Mouse (Mus musculus) cerebellum, postnatal 10 days (tissue): ENCODE data around the gene Lman2.

Experiments used
- DNase-seq, 2 experiments: peaks; one replicate each; pipeline ENCODE4 v3.0.0; 2021; ENCODE audit warnings: mixed read lengths in 2 of 2

The Lman2 gene

DNA sequence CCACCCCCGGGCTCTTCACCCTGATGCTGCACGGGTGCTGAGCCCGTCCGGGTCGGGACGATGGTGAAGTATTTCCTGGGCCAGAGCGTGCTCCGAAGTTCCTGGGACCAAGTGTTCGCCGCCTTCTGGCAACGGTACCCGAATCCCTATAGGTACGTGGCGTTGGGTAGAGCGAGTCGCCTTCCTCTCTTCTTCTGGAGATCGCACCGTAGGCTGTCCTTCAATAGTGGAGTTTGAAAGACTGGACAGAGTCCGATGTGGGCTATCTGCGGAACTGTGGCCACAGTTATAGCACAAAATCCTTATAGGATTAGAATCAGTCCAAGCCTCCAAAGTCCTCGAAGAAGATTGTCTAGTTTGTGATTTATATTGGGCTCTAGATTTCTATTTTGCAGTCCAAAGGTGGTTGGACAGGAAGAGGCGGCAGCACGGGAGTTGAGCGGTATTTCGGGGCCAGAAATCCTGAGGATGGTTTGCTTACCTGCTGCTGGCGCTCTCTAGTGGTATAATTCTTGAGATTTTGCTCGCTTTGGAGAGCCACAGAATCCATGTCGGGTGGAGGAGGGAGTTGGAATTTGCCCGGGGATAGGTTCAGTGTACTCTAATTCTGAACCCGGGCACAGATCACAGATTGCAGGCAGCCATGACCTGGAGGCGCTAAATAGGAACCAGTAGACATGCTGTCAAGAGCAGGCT is 40.3 kb downstream of the Lman2 start:
- peak; percentile 67 to 74 for DNase-seq

GRCm38 (mm10) chr13:55321434-55322129 is 41.0 kb downstream of the Lman2 start, which contains the start of gene Rab24:
TSS of gene Rab24 (minus strand) at chr13:55321946.
- DNase-seq, result peak; percentile 95

- peak; percentile 46 to 48 for DNase-seq
Measured at GRCm38 (mm10) chr13:55319931-55320533, 42.6 kb downstream of the Lman2 start, which contains the start of gene Prelid1. TSS of gene Prelid1 (plus strand) at chr13:55320500.

GRCm38 (mm10) chr13:55318351-55318750 is 44.2 kb downstream of the Lman2 start:
- DNase-seq, result no peak

- no peak for DNase-seq
Measured at GRCm38 (mm10) chr13:55314891-55315412, 47.6 kb downstream of the Lman2 start.

DNA sequence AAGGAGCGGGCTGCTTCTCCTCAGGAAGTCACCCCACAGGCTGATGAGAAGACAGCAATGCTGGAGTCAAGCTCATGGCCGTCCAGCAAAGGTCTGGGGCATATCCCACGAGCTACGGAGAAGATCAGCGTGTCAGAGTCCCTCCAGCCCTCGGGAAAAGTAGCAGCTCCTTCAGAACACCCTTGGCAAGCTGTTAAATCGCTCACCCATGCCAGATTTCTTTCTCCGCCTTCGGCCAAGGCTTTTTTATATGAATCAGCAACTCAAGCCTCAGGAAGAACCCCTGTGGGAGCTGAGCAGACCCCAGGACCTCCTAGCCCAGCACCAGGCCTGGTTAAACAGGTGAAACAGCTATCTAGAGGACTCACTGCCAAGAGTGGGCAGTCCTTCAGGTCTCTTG is 49.5 kb downstream of the Lman2 start:
- no peak for DNase-seq

DNA sequence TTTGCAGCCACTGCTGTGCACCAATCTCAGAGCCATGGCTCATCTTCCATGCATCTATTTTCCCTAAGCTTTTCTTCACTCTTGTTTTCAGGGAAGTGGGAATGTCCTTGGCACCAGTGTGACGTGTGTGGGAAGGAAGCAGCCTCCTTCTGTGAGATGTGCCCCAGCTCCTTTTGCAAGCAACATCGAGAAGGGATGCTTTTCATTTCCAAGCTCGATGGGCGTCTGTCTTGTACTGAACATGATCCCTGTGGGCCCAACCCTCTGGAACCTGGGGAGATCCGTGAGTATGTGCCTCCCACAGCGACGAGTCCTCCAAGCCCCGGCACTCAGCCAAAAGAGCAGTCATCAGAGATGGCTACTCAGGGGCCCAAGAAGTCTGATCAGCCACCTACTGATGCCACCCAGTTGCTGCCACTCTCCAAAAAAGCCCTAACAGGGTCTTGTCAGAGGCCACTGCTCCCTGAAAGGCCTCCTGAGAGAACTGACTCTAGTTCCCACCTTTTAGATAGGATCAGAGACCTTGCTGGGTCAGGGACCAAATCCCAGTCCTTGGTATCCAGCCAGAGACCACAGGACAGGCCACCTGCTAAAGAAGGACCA is 50.5 kb downstream of the Lman2 start:
- peak in 1 of 2 experiments; percentile 17 for DNase-seq

- no peak for DNase-seq
Measured at GRCm38 (mm10) chr13:55300913-55301312, 61.7 kb downstream of the Lman2 start.

- no peak for DNase-seq
Measured at GRCm38 (mm10) chr13:55296760-55297159, 65.8 kb downstream of the Lman2 start.
